Mouse (Mus musculus) 3134 (cell line): ENCODE results near the gene Cdk19.
A peak's percentile ranks its signal among the peaks of the same experiment; 100 is the strongest.
"Not testable (repeated sequence)": the region's sequence is repeated elsewhere in the genome, so short reads cannot be mapped to it uniquely, and the experiment has no call there.

Source experiments
- DNase-seq: peaks from one replicate; pipeline ENCODE4 v3.0.0-alpha.2; 2011; ENCODE audit warnings: low spot score; ENCODE audit not compliant: insufficient read length; ENCODE audit errors: extremely low read depth

Cdk19 gene

DNA sequence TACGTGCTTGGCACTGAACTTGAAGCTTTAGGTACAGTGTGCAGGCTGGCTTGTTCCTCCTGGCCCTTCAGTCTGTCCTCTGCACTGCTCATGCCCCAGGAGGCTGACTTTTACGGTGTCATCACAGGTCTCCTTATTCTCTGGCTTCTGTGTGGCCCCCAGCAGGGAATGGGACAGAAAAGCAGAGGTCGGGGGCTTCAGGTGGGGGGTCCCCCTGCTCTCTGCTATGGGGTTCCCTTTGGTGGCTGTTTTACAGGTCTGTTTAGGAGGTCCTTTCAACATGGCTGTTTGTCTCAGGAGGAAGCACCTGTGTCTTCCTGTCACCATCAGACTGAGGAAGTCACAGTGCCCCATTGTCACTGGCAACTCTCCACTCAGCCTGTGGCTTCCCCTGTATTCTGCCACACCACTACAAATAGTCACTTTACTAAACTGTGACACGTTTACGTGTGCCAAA lies 175.9 kb downstream of the Cdk19 start:
- DNase-seq = no peak

- DNase-seq = no peak
These were observed 177.1 kb downstream of the Cdk19 start for GRCm38 (mm10) chr10:40516421-40516820.

DNA sequence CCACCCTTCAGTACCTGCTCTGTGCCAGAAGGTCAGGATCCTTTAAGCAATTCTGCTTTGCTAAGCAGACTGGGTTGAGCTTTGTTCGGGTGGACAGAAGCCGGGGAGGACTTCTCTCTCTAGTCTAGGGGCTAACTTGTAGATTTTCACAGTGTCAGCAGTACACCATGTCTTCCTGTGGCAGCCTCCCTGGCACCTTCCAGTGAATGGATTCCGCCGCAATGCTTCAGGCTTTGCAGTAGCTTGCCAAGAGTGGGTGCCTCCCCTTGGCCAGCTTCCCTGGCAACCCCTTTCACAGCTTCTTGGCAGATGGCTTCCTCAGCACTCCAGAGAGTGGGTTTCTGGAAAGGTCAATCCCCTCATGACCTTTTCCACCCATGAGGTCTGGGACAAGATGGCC lies 180.2 kb downstream of the Cdk19 start:
- no peak for DNase-seq

GRCm38 (mm10) chr10:40521579-40521978 lies 182.2 kb downstream of the Cdk19 start:
- DNase-seq = peak; percentile 46

GRCm38 (mm10) chr10:40523312-40523975 lies 184.1 kb downstream of the Cdk19 start:
- no peak for DNase-seq

DNA sequence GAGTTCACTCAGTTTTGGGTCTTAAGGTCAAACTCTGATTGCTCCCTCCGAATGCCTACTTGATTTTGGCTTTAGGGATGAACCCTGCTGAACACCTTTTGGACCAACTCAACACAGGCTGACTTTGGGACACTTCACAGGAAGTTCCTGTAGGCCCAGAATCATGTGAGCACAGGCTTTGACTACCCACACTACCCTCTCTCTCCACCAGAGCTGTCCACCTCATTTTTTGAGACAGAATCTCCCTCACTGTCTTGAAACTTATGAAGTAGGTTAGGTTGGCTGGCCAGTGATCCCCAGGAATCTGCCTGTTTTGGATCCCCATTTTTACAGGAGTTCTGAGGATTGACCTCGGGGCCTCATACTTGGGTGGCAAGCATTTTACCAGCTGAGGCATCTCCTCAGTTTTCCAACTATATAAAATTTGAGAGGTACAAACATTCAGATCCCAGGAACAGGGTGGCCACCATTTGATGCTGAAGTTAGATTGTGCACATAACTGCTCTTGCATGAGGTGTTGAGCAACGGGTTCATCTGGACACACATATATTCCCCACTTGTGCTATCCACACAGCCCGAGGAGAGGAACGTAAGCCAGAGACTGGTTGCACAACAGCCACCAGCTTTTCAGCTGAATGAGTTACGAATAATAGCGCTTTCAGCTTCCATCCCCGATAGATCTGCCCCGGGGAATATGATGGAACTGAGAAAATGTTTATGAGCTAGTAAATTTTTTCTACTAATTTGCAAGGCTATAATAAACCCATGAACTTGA lies 184.9 kb downstream of the Cdk19 start:
- DNase-seq = peak; percentile 23

- no peak for DNase-seq
These were observed 185.6 kb downstream of the Cdk19 start for GRCm38 (mm10) chr10:40524991-40525390.

GRCm38 (mm10) chr10:40525616-40526155 lies 186.3 kb downstream of the Cdk19 start:
- DNase-seq = no peak

- no peak for DNase-seq
These were observed 187.0 kb downstream of the Cdk19 start for GRCm38 (mm10) chr10:40526301-40526761.

GRCm38 (mm10) chr10:40526986-40527385 lies 187.6 kb downstream of the Cdk19 start:
- DNase-seq = no peak

DNA sequence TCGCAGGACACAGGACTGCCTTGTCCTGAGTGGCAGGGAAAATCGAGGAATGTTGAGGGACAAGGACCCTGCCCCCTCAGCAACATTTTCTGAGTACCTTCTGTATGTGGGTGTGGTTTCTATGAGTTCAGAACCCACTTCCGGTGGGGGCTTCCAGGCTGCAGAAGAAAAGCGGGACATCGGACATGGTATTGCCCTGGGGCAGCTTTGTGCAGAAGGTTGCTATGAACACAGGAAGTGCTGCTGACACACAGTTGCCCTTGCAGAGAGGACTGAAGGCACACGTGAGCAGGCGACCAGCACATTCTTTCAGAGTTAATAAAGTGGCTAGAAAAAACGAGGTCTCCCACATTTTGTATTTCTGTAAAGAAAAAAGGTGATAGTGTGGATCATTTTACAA lies 188.2 kb downstream of the Cdk19 start:
- peak; percentile 58 for DNase-seq

DNA sequence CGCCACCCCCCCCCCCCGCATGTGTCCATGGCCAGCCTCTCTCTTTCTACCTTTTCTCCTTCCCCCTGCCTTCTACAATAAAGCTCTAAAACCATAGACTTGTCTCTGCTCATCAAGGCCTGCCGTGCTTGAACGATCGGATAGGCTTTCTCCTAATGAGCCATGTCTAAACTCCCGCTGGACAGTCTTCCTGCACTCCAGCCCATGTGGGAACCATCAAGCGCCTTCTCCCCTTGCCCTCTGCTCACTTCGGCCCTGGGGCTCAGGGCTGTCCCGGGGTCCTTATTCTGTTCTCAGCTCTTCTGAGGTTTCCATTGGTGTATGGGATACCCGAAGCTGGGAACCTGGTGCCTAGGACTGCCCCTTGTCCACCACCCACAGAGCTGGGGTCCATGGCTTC lies 189.3 kb downstream of the Cdk19 start:
- DNase-seq = no peak

DNA sequence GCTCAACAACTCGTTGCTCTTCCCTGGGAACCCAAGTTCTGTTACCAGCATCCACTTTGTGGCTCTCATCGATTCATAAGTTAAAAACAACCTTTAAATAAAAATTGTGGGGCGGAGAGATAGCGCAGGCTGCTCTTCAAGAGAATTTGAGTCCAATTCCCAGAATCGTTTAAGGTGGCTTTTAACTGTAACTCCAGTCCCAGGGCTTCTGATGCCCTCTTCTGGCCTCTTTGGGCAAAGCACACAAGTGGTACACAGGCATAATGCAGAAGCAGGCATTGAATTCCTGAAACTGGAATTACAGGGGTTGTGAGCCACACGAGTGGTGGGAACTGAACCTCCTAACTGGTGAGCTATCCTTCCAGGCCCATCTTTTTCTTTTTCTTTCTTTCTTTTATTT lies 190.3 kb downstream of the Cdk19 start:
- DNase-seq = peak; percentile 35

DNA sequence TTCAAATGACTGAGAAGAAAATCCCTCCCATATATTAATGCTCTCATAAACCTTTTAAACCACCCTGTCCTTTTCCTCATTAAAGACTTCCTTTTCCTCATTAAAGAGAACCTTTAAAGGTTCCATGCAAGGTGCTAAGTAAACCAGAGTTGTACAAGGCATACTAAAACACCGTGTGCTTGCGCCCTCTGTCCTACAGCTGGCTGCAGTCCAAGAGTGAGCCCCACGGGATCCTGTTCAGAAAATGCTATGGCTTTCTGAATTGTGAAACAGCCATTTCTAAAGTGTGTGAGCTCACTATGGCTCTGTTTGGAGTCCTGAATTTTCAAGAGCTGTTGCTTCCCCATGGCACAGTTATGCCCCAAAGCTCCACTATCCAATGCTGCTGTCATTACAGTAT lies 191.3 kb downstream of the Cdk19 start:
- no peak for DNase-seq

GRCm38 (mm10) chr10:40532586-40532985 lies 193.2 kb downstream of the Cdk19 start:
- DNase-seq = not testable (repeated sequence)
